Mouse (Mus musculus) hindbrain, embryonic 16.5 days (tissue): ENCODE results near the gene Rer1. TPM values are rescaled to one million over a fixed set of nuclear protein-coding genes. Genes with fewer than 3 reads are reported as not detected.

Experiments
- ATAC-seq: fragments of 200-750 bp; cut with Nextera tagmentation; 2 replicates; pipeline ENCODE4 v1.8.0; 2017; ENCODE audit warnings: moderate TSS enrichment, moderate library complexity
- H3K27ac ChIP-seq: fragments of 300-500 bp; sonication (generic); 2 replicates; pipeline ENCODE4 v1.5.1; 2014; ENCODE audit warnings: low read depth, mild to moderate bottlenecking, control low read depth, low read length, moderate library complexity
- H3K27me3 ChIP-seq: fragments of 300-500 bp; sonication (generic); replicated peaks from 2 replicates; pipeline ENCODE4 v1.6.1; 2014; ENCODE audit warnings: low read length; ENCODE audit not compliant: control insufficient read depth, insufficient read depth
- H3K36me3 ChIP-seq: fragments of 300-500 bp; sonication (generic); 2 replicates; pipeline ENCODE4 v1.6.1; 2014; ENCODE audit warnings: mild to moderate bottlenecking, low read length, moderate library complexity, mixed read lengths; ENCODE audit not compliant: control insufficient read depth, insufficient read depth
- H3K4me1 ChIP-seq: fragments of 300-500 bp; sonication (generic); 2 replicates; pipeline ENCODE4 v1.6.1; 2014; ENCODE audit warnings: low read depth, low read length; ENCODE audit not compliant: control insufficient read depth, insufficient read depth
- H3K4me2 ChIP-seq: fragments of 300-500 bp; sonication (generic); 2 replicates; pipeline ENCODE4 v1.6.1; 2014; ENCODE audit warnings: mild to moderate bottlenecking, low read length, control low read depth, moderate library complexity
- H3K4me3 ChIP-seq: fragments of 300-500 bp; sonication (generic); 2 replicates; pipeline ENCODE4 v1.5.1; 2014; ENCODE audit warnings: mild to moderate bottlenecking, low read length, control low read depth, moderate library complexity
- H3K9ac ChIP-seq: fragments of 300-500 bp; sonication (generic); 2 replicates; pipeline ENCODE4 v1.6.1; 2014; ENCODE audit warnings: low read depth, mild to moderate bottlenecking, control low read depth, low read length, moderate library complexity
- H3K9me3 ChIP-seq: fragments of 300-500 bp; sonication (generic); 2 replicates; pipeline ENCODE4 v1.6.1; 2014; ENCODE audit warnings: mild to moderate bottlenecking, low read length, moderate library complexity; ENCODE audit not compliant: control insufficient read depth
- WGBS: fragments of 180-500 bp; shearing (Covaris S2); extraction: QIAGEN DNeasy Blood & Tissue Kit; methylation state at CpG from one replicate; pipeline ENCODE4 v1.1.7; 2014; 5-methylcytosine and 5-hydroxymethylcytosine counted together
- polyA plus RNA-seq: library from polyadenylated mRNA; unstranded; fragments of >200 nt; fragmentation: Nextera tagmentation; extraction: Ambion mirVana; gene quantifications from 2 replicates; pipeline ENCODE4 v1.2.1, GENCODE M21; 2015

The Rer1 gene
- polyA plus RNA-seq, 1 experiment from 2014 or later: 131 TPM

DNA sequence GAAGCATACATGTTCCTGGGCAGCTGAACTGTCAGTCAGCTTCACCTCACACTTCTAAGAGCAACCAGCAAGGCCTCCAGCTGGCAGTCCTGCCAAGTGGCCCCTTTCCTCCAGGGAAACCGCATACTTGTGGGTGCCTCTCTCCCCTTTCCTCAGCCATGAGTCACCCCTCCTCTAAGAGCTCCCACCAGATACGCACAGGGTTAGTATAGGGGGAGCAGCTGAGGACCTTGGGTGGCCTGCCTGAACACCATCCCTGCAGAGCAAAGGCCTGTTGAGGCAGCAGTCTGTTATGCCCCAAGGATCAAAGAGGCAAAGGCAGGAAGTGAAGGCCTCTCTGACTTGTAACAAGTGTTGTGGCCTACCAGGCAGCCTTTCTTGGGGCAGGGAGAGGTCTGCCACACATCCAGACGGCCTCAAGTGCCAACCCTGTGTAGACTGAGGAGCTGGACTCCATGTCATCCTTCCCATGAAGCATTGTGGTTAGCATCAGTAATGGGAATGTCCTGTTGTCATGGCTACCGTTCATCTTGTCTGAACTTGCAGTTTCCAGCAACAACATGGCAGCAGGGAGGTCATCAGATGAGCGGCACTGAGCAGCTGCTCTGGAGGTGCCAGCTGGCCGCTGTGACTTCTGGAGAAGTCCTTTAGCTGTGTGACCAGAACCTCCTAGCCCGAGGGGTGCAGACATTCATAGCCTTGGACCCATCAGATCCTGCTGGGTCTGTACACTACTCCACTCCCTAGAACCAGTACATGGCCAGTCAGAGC lies 40.6 kb upstream of the Rer1 start:
- no peak overlapping the region for H3K4me3 ChIP-seq
- H3K4me1 ChIP-seq: peaks cover 30% of the 10 kb centered on the region
- H3K4me2 ChIP-seq: no peak overlapping the region
- H3K27ac ChIP-seq: no peak overlapping the region
- 52% methylated on average over 7 of the region's 7 CpGs for WGBS
- H3K27me3 ChIP-seq: no peaks in the 10 kb centered on the region
- H3K9me3 ChIP-seq: no peaks in the 10 kb centered on the region
- H3K9ac ChIP-seq: no peak overlapping the region
- no peak for ATAC-seq
- no peaks in the 10 kb centered on the region for H3K36me3 ChIP-seq

DNA sequence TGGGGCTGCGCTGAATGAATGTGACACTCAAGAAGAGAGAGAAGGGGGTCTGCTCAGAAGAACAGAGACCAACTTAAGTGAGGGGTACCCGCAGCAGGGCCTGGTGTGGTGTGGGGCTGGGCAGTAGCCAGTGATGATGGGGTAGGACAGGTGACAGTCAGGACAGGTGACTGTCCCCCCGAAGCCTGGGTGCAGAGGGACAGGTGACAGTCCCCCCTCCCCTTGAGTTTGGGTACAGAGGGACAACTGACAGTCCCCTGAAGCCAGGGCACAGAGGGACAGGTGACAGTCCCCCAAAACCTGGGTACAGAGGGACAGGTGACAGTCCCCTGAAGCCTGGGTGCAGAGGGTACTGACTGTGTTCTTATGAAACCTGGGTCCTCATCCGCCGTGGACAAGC lies 40.0 kb upstream of the Rer1 start:
- WGBS: 93% methylated on average over 5 of the region's 5 CpGs
- Histone ChIP-seq H3K4me2 (no peak overlapping the region), H3K9ac (no peak overlapping the region), H3K4me3 (no peak overlapping the region), H3K4me1 (peaks cover 30% of the 10 kb centered on the region), H3K9me3 (no peaks in the 10 kb centered on the region), H3K36me3 (no peaks in the 10 kb centered on the region), H3K27ac (no peak overlapping the region), H3K27me3 (no peaks in the 10 kb centered on the region)
- no peak for ATAC-seq

DNA sequence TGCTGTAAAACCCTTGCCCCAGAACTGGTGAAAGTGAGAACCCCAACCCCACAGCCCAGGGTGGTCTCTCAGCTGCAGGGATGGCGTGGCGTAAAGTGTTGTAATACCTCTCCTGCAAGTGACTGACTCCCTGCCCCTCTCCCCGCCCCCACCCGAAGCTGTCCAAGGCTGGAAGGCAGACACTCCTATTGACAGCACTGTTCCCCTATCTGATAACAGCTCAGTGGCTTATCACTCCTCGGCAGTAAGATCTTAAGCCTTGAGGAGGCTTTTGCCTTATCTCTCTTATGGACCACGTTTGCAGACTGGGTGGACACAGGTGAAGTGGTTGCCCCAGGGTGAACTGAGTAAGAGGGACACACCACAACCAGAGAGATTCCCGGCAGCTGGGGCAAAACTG lies 39.1 kb upstream of the Rer1 start:
- ATAC-seq: no peak
- no peaks in the 10 kb centered on the region for H3K9me3 ChIP-seq
- no peaks in the 10 kb centered on the region for H3K27me3 ChIP-seq
- 73% methylated on average over 7 of the region's 7 CpGs for WGBS
- H3K4me3 ChIP-seq: no peak overlapping the region
- no peak overlapping the region for H3K9ac ChIP-seq
- no peak overlapping the region for H3K27ac ChIP-seq
- no peaks in the 10 kb centered on the region for H3K36me3 ChIP-seq
- peaks cover 27% of the 10 kb centered on the region for H3K4me1 ChIP-seq
- H3K4me2 ChIP-seq: no peak overlapping the region

DNA sequence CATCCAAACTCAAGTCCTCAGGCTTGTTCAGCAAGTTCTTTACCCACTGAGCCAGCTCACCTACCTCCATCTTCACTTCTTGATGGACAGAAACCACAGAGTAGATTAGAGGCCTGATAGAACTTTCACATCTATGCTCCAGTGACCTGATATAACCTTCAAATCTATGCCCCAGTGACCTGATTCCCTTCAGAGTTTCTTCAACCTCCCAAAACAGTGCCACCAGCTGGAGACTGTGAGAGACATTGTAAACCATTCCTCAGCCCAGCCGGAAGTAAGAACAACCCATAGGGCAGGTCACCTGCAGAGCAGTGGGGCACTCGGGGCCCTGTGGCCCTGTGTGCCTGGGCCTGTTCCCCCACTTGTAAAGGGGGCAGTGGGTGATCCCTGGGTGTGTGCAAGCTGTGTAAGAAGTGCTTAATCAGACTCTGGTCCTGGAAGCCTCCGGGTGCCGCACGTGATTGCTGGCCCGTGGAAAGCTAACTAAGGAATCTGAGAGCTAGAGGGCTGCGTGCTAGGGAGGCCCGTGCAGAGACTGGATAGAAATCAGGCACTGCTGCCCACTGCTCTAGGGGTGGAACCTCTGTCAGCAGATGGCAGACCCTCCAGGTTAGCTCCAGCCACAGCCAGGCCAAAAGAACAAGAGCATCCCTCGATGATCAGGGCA lies 37.8 kb upstream of the Rer1 start:
- Histone ChIP-seq H3K4me2 (no peak overlapping the region), H3K27ac (no peak overlapping the region), H3K9ac (peak overlapping the region; percentile 1; the same call in 1 of the 2 replicates), H3K4me1 (peaks cover 16% of the 10 kb centered on the region), H3K36me3 (no peaks in the 10 kb centered on the region), H3K9me3 (no peaks in the 10 kb centered on the region), H3K27me3 (no peaks in the 10 kb centered on the region), H3K4me3 (no peak overlapping the region)
- no peak for ATAC-seq
- WGBS: 78% methylated on average over 9 of the region's 9 CpGs

DNA sequence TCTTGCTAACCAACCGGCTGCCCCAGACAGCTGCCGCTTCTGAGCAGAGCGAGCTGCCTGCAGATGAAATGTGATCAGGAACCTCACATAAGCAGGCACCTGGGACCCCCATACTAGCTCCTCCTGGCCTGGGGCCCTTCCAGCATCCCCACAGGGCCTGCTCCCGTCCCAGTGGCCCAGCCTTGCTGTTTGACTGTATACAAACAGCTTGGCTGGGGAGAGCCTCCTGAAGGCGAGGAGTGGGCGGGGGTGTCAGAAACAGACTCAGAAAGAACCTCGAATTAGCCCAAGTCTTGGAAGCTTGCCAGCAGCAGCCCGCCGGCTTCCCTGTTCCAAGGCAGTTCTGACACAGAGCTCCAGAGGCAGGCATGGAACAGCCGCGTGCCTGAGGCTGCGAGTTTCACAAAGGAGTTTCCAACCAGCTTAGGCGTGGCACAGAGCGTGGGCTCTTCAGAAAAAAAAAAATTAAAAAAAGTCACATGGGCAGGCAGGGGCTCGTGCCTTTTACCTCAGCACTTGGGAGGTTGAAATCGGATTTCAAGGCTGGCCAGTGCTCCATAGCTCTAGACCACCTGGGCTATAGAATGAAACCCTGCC lies 36.4 kb upstream of the Rer1 start:
- H3K27ac ChIP-seq: peak overlapping the region; percentile 73
- H3K4me3 ChIP-seq: no peak overlapping the region
- 17% methylated on average over 16 of the region's 16 CpGs for WGBS
- H3K36me3 ChIP-seq: no peaks in the 10 kb centered on the region
- H3K9me3 ChIP-seq: no peaks in the 10 kb centered on the region
- peak; percentile 78 for ATAC-seq
- H3K27me3 ChIP-seq: no peaks in the 10 kb centered on the region
- peak overlapping the region; percentile 4; the same call in 1 of the 2 replicates for H3K9ac ChIP-seq
- peak overlapping the region; percentile 26 for H3K4me2 ChIP-seq
- peaks cover 19% of the 10 kb centered on the region for H3K4me1 ChIP-seq

DNA sequence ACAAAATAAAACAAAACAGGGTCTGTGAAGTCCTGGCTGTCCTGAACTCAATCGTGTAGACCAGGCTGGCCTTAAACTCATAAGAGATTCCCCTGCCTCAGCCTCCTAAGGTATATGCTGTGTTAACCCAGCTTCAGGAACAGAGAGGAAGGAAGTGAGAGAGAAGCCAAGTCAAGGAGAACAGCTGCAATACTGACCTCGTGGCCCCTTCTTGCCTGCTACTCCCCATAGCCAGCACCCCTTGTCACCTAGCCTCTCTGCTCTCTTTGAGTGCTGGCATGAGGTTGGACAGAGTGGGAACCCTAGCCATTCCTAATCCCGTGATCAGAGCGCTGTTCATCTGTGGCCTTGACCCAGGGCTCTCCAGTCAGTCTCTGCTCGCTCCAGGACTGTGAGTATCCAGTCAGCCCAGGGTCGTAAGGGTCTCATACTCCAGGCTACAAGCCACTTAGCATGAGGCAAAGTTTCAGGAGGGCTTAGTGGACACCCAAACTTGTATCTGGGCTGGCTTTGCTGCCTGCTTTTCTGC lies 35.8 kb upstream of the Rer1 start:
- Histone ChIP-seq H3K4me2 (no peak overlapping the region), H3K36me3 (no peaks in the 10 kb centered on the region)
- WGBS: 71% methylated on average over 6 of the region's 6 CpGs

DNA sequence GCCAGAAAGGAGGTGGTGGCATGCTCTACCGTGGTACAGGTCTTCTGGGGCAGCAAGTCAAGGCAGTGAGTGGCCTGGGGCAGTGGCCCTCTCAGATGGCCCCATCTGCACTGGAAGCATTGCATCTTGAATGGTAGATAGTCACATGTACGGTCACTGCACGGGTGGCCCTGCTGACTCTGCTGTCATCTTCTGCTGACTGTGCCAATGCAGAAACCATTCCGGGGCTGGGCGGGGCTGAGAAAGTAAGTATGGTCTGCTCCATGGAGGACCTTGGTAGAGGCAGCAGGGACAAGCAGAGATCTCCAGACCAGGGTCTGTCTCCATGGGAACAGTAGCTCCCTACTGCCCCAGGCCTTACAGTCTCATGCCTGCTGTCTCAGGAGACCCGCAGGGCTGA lies 35.0 kb upstream of the Rer1 start:
- Histone ChIP-seq H3K4me2 (no peak overlapping the region), H3K4me3 (no peak overlapping the region), H3K27ac (no peak overlapping the region), H3K9me3 (no peaks in the 10 kb centered on the region), H3K9ac (no peak overlapping the region), H3K27me3 (no peaks in the 10 kb centered on the region), H3K36me3 (no peaks in the 10 kb centered on the region), H3K4me1 (peaks cover 13% of the 10 kb centered on the region)
- 90% methylated on average over 6 of the region's 6 CpGs for WGBS
- ATAC-seq: no peak

More for the DNA sequence above, 35.8 kb upstream of the Rer1 start:
- Histone ChIP-seq H3K4me3 (no peak overlapping the region), H3K27me3 (no peaks in the 10 kb centered on the region), H3K27ac (peak overlapping the region; percentile 73), H3K9me3 (no peaks in the 10 kb centered on the region), H3K9ac (peak overlapping the region; percentile 4; the same call in 1 of the 2 replicates), H3K4me1 (peaks cover 16% of the 10 kb centered on the region)
- ATAC-seq: peak; percentile 19; the same call in 1 of the 2 replicates

DNA sequence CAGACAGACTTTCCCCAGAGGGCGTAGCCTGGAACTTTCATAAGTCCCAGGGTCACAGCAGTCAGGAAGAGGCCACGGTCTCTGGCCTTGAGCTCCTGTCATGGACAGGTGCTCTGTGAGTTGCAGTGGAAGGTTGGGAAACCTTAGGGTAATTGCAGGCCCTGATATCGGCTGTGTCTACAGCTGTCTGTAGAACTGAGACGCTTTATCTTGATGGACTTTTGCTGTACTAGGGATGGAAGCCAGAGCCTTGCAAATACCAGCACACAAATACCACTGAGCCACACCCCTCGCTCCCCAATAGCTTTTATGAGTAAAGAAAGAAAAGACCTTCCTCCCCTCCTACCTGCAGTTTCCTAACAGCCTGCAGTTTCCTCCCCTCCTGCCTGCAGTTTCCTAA lies 34.4 kb upstream of the Rer1 start:
- no peak overlapping the region for H3K27ac ChIP-seq
- no peak overlapping the region for H3K4me2 ChIP-seq
- no peak for ATAC-seq
- no peaks in the 10 kb centered on the region for H3K36me3 ChIP-seq
- no peaks in the 10 kb centered on the region for H3K9me3 ChIP-seq
- 90% methylated on average over 5 of the region's 5 CpGs for WGBS
- H3K4me3 ChIP-seq: no peak overlapping the region
- no peaks in the 10 kb centered on the region for H3K27me3 ChIP-seq
- peaks cover 13% of the 10 kb centered on the region for H3K4me1 ChIP-seq
- H3K9ac ChIP-seq: no peak overlapping the region

DNA sequence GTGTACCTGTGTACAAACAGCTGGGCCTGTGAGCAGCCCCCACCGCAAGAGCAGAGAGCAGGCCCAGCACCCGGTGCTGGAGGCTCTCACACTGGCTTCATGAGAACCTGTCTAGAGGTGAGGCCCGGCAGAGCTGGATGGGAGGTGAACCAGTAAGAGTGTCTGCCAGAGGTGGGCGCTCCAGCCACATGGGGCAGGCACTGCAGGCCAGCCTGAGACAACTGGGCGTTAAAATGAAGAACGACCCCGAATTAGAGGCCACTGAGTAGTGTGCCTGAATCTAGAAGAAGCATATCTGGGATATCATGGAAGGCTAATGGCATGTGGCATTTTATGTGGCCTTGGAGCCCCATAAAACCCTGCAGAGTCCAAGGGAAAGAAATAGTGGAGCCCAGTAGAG lies 33.9 kb upstream of the Rer1 start:
- 89% methylated on average over 7 of the region's 7 CpGs for WGBS
- no peak overlapping the region for H3K9ac ChIP-seq
- no peak overlapping the region for H3K4me3 ChIP-seq
- H3K27ac ChIP-seq: no peak overlapping the region
- no peak for ATAC-seq
- no peak overlapping the region for H3K4me2 ChIP-seq
- no peaks in the 10 kb centered on the region for H3K27me3 ChIP-seq
- no peaks in the 10 kb centered on the region for H3K9me3 ChIP-seq
- H3K4me1 ChIP-seq: peaks cover 13% of the 10 kb centered on the region
- H3K36me3 ChIP-seq: no peaks in the 10 kb centered on the region
